Mouse (Mus musculus) bone marrow macrophage, adult 2 months (primary cell): ENCODE measurements at regions not wholly inside any gene's neighbourhood (a gene's known extent, or its start where the extent isn't known, plus 50 kb on each side); places are given as distances from the start of the nearest gene placed in this dataset.

Experiments
- CTCF ChIP-seq: IDR thresholded peaks from 2 replicates; pipeline ENCODE4 v1.5.1; 2012; ENCODE audit warnings: low read depth, mild to moderate bottlenecking, low read length, moderate library complexity
- POLR2A ChIP-seq: IDR thresholded peaks from 2 replicates; pipeline ENCODE4 v1.6.1; 2012; ENCODE audit warnings: mild to moderate bottlenecking, low read depth, low read length, borderline replicate concordance

GRCm38 (mm10) chr4:99348674-99349073 is 53.0 kb downstream of the Gm12689 start:
- TF ChIP-seq CTCF (no peak), POLR2A (no peak)
